Mouse (Mus musculus) left cerebral cortex, adult 9 months (tissue): Measurements from ENCODE around the gene Pdgfb.

Experiments
- DNase-seq, 2 experiments: peaks; one replicate each; pipeline ENCODE4 v3.0.0; 2022; ENCODE audit warnings: low spot score in 2 of 2

Gene Pdgfb

GRCm38 (mm10) chr15:80034366-80034765, 19.6 kb upstream of the Pdgfb start:
- DNase-seq: no peak

- no peak for DNase-seq
Observed at GRCm38 (mm10) chr15:80031133-80031532, 16.4 kb upstream of the Pdgfb start.

- no peak for DNase-seq
Observed at GRCm38 (mm10) chr15:80030399-80030798, 15.6 kb upstream of the Pdgfb start.

DNA sequence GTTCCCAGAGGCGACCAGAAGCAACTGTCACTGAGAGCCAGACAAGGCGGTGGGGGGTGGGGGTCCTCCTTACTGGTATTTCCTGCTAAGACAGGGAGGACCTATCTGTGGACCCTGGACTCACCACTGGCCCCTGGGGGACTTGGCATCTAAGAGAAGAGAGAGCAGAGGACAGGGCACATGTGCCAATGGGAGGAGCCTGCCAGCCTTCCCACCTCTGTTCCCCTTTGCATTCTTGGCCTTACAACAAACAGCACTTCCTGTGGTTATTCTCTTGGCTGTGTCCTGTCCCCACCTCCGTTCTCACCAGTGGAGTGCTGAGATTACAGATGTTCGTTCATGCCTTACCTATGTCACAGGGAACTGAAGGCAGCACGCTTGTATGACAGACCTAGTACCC, 14.1 kb upstream of the Pdgfb start:
- DNase-seq: no peak

DNA sequence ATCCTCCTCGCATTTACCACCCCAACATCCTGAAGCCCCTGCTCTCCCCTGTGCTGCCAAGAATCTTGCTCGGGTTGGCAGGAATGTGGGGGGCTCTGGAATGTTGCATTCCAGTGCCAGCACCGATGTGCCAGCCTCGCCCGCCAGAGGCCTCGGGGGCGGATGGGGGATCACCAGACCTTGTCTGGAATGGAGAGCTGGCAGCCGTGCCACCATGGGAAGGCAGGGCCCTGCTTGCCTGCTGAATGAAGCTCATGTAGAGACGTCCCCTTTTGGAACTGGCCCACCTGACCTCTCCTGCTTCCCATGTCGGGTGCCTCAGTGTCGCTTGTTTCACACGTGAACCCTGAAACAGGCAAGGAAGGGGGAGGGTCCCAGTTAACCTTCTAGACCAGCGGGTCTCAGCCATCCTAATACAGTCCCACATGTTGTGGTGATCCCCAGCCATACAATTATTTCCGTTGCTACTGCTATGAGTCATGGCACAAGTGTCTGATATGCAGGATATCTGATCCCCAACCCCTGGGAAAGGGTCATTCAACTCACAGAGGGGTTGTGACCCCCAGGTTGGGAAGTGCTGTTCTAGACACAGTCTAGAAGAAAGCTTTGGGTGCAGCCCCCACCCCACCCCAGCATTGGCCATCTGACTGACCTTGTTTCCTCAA, 12.0 kb upstream of the Pdgfb start:
- DNase-seq: no peak

DNA sequence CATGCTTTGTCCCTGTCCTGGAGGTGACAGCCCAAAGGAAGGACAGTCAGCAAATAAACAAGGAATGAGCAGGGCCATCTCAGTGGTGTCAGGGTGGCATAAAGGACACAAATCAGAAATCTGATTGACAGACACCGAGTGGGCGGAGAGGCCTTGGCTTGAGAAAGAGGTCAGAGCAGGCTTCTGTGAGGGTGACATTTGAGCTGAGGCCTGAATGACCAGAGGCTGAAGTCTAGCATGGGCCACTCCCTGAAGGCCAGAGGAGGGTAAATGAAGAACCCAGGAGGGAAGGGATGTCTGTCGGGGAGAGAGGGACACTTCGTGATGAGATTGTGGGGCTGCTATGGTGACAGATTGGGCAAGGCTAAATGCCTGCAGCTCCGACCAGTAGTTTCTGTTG, 11.3 kb upstream of the Pdgfb start:
- DNase-seq: no peak

GRCm38 (mm10) chr15:80025615-80026014, 10.8 kb upstream of the Pdgfb start:
- no peak for DNase-seq

DNA sequence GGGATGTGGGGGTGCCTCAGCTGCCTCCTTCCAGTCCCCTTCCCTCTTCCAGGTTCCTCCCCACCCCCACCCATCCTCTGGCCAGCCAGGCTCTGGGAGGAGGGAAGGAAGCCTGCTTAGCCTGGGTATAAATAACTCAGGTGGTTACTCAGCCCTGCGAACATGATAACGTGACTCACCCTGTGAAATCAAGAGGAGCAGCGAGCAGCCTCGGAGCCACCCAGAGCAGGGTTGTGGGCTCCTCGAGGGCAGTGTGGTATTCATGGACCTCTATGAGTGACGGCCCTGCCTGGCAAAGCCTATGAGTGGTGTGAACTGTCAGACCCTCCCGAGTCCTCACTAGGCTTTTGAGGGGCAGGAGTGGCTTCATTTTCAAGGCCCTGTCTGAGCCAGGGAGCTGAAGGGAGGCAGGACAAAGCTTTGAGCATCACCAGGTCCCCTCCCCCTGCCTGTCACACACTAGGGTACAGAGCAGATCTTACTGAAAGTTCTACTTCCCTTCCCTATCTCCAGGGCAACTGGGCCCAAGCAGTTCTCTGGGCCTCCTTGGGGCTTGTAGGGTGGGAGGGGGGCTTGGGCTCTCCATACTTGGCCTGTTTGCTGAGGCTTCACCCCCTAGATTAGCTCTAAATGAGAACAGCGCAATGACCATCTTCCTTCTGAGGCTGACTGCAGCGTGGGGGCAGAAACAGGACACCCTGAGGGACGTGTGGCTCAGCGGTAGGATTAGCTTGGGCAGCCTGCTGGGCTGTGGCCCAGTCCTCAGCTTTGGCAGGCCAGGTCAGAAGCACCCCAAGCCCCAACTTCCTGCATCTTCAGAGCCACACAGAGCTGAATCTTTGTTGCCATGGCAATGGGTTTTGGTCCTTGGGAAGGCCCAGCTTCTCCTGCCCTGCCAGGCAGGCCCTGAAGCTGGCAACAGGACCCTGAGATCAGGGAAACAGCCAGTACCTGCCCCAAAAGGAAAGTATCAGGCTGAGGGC, 9.8 kb upstream of the Pdgfb start:
- peak in 1 of 2 experiments; percentile 64 for DNase-seq

DNA sequence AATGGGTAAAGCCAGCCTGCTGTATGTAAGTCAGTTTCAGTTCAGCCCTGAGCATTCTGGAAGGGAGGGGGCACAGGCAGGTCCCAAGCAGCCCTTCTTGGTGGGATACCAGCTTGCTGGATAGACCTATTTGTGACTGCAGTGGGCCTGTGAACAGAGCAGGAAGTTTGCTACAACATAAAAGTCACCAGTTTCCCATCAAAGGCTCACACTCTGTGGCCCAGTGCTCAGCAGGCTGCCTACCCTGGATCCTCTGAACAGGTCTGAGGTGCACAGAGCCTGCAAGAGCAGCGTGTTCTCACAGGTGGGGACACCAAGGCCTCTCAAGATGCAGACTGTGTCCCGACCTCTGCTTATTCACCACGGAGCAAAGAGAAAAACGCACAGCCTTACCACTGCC, 5.7 kb upstream of the Pdgfb start:
- no peak for DNase-seq

DNA sequence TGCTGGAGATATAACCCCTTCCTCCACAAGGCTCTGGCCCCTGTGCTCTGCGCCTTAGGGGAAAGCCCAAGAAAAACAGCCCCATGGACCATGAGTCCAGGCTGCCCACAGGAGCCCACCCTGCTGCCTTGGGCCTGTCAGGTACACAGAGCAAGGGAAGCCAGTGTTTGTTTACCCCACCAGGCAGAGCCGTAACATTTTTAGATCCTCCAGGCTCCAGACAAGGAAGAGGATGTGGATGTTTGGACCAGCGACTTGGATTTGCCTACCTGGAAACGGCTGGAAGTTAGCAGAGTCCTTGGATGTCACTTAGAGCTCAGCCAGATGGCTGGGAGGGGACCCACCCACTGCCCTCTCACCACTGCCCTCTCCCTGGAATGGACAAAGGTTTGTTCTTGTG, 4.8 kb upstream of the Pdgfb start:
- DNase-seq: no peak

DNA sequence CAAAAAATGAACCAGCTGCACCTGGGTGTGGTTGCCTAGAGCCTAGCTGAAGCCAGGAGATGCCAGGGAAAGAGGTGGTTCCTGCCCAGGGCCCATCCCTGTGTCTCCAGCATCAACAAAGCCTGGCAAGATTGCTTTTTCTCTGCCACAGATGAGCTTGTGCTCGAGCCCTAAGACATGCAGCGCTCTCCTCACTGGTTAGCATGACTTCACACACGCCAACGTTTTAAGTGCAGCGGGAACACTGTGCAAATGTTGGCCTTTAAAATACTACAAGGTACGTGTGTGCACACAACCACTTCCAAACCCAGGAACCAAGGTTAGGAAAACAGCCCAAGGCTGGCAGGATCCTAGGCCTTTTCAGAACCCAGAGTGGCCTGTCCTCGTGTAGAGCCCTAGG, 4.4 kb upstream of the Pdgfb start:
- DNase-seq: peak in 1 of 2 experiments; percentile 60

- DNase-seq: no peak
Observed at GRCm38 (mm10) chr15:80016563-80017301, 2.0 kb upstream of the Pdgfb start.

DNA sequence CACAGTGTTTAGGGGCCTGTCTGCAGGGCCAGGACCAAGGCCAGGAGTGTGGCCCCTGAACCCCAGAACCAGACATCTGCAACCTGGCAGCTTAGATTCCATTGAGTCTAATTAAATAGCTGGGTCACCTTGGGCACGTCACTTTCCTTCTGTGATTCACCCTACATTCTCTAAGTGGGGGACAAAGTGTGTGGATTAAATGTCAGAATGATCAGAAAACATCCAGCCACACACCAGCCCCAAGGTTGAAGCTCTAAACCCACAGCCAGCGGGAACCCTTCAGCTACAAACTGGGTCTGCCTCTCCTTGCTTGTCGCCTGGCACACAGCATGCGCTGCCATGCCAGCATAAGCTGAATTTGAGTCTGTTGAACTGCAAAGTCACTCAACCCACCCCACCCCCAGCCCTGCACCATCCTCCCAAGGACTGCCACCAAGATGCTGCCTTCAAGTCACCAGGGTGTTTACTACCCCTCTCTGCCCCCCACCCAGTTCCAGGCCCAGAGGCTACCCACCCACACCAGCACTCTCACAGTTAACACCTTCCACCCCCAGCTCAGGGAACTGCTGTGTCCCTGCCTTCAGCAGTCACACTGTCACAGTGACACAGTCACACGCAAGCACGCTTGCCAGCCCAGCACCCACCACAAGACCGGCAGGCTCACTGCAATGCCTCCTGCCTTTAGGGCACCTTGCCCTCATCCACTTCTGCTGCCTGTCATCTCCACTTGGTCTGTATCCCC, 605 bp upstream of the Pdgfb start:
- DNase-seq: peak in 1 of 2 experiments; percentile 70

GRCm38 (mm10) chr15:80014031-80014320, 801 bp downstream of the Pdgfb start:
- no peak for DNase-seq

DNA sequence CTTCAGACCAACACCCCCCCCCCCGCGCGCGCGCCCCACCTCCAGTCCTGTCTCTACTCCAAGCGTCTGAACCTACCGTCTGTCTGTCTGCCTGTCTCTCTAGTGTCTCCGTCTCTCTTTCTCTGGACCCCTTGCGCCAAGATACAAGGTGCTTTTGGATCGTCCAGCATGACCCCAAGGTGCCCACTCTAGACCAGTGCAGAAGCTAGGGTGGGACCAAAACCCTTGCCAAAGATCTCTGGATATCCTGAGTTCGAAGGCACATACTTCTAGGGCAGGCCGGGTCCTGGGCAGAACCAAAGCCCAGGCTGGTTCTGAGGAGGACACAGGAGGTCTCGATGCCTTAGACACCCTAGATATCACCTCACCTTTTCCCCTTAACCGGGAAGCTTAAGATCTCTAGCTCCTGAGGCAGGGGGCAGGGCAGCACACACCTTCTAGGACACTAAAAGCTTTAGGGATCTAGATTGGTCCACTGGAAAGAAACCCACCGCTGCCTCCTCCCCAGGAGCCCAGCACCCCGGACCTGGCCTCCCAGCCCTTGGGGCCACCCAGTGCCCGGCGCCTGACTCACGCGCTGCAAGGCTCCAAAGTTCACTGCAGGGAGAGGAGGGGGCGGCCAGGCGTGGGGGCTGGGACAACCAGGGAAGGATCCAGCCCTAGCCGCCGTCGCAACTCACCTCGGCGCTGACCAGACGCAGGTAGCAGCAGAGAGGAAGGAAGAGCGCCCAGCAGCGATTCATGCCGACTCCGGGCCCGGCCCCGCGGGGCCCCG, 1.3 kb downstream of the Pdgfb start:
- no peak for DNase-seq

- peak in 1 of 2 experiments; percentile 76 for DNase-seq
Observed at GRCm38 (mm10) chr15:80012527-80013201, 2.1 kb downstream of the Pdgfb start.

DNA sequence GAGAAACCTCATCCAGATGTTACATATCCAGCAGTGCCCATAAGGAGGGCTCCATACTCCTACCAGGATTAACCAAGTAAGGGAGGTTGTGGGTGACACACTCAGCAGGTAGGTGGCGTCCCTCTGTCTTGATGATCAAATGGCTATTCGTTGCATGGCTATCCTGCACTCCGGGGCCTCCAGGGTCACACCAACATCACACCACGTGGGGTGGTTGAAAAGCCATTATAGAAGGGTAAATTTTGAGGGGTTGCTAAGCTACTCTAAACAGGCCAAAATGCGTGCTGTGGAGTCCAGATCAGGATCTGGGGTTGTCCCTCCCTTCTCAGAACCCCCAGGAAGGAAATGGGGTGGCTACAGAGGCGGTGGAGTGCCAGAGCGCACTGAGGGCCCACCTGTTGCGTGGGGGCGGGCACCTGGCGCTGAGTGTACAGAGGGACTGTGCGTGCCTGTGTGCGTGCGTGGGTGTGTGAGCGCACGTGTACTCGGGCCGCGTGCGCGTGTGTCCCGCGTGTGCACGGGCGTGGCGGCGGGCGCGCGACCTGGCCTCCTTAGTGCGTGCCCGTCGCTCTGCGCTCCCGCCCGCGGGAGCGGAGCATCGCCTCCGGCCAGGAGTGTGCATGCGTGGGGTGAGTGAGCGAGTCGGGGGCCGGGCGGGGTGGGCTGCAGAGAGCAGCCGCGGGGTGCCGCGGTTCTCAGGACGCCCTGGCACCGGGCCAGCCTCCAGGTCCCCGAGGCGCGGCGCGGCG, 2.8 kb downstream of the Pdgfb start:
- peak; percentile 83 to 91 for DNase-seq

DNA sequence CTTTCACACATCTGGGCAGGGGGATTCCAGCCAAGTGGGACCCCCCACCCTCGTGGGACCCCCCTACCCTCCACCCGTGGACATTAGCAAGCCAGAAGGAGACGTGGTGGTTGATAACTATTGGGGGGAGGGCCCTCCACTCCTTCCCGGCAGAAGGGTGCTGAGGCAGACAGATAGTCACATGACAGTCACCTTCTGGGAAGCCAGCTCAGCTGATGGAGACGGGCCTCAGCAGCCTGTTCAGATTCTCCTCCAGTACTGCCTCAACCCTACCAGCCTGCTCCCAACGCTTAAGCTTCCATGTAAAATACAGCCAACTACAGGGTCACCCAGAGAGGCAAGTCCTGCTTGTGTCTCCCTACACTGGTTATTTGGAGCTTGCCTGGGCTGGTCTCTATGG, 3.6 kb downstream of the Pdgfb start:
- DNase-seq: no peak

- peak in 1 of 2 experiments; percentile 79 for DNase-seq
Observed at GRCm38 (mm10) chr15:80010182-80010558, 4.6 kb downstream of the Pdgfb start.
